Mouse (Mus musculus) kidney, postnatal 0 days (tissue): ENCODE data around the gene Slc35f6. TPM values are rescaled to one million over a fixed set of nuclear protein-coding genes. Genes with fewer than 3 reads are reported as not detected.

Experiments used
- ATAC-seq: fragments of 200-750 bp; cut with Nextera tagmentation; replicated peaks from 2 replicates; pipeline ENCODE4 v1.8.0; 2017; ENCODE audit warnings: low read depth, moderate number of reproducible peaks, moderate TSS enrichment, moderate library complexity; ENCODE audit not compliant: low FRiP score
- DNase-seq: peaks from one replicate; pipeline ENCODE4 v3.0.0-alpha.2; 2016; ENCODE audit warnings: low spot score
- H3K27ac ChIP-seq: fragments of 300-500 bp; sonication (generic); 2 replicates; pipeline ENCODE4 v1.5.1; 2014; ENCODE audit warnings: mild to moderate bottlenecking
- H3K27me3 ChIP-seq: fragments of 300-500 bp; sonication (generic); 2 replicates; pipeline ENCODE4 v1.6.1; 2014; ENCODE audit warnings: low read length, mixed read lengths; ENCODE audit not compliant: insufficient read depth
- H3K36me3 ChIP-seq: fragments of 300-500 bp; sonication (generic); 2 replicates; pipeline ENCODE4 v1.6.1; 2014; ENCODE audit warnings: low read length, mixed read lengths; ENCODE audit not compliant: insufficient read depth
- H3K4me1 ChIP-seq: fragments of 300-500 bp; sonication (generic); replicated peaks from 2 replicates; pipeline ENCODE4 v1.6.1; 2014; ENCODE audit warnings: antibody characterized with exemption, low read length, mixed read lengths; ENCODE audit not compliant: insufficient read depth
- H3K4me2 ChIP-seq: fragments of 300-500 bp; sonication (generic); 2 replicates; pipeline ENCODE4 v1.6.1; 2014; ENCODE audit warnings: mild to moderate bottlenecking, low read length, moderate library complexity, mixed read lengths
- H3K4me3 ChIP-seq: fragments of 300-500 bp; sonication (generic); replicated peaks from 2 replicates; pipeline ENCODE4 v1.5.1; 2014; ENCODE audit warnings: low read depth, low read length
- H3K9ac ChIP-seq: fragments of 300-500 bp; sonication (generic); 2 replicates; pipeline ENCODE4 v1.6.1; 2014; ENCODE audit warnings: low read depth, low read length
- H3K9me3 ChIP-seq: fragments of 300-500 bp; sonication (generic); replicated peaks from 2 replicates; pipeline ENCODE4 v1.6.1; 2016; ENCODE audit warnings: low read length, inconsistent platforms, mixed read lengths
- CTCF ChIP-seq: IDR thresholded peaks from 2 replicates; pipeline ENCODE4 v1.5.1; 2016; ENCODE audit warnings: antibody characterized with exemption, low read depth, mild to moderate bottlenecking, moderate library complexity
- WGBS: fragments of 180-500 bp; shearing (Covaris S2); extraction: QIAGEN DNeasy Blood & Tissue Kit; methylation state at CpG from one replicate; pipeline ENCODE4 v1.1.7; 2014; 5-methylcytosine and 5-hydroxymethylcytosine counted together
- polyA plus RNA-seq: library from polyadenylated mRNA; unstranded; fragments of >200 nt; fragmentation: Nextera tagmentation; extraction: Ambion mirVana; gene quantifications from 2 replicates; pipeline ENCODE4 v1.2.1, GENCODE M21; 2015

Slc35f6 gene
- 24.8 and 26.7 TPM in 2 replicates for polyA plus RNA-seq

DNA sequence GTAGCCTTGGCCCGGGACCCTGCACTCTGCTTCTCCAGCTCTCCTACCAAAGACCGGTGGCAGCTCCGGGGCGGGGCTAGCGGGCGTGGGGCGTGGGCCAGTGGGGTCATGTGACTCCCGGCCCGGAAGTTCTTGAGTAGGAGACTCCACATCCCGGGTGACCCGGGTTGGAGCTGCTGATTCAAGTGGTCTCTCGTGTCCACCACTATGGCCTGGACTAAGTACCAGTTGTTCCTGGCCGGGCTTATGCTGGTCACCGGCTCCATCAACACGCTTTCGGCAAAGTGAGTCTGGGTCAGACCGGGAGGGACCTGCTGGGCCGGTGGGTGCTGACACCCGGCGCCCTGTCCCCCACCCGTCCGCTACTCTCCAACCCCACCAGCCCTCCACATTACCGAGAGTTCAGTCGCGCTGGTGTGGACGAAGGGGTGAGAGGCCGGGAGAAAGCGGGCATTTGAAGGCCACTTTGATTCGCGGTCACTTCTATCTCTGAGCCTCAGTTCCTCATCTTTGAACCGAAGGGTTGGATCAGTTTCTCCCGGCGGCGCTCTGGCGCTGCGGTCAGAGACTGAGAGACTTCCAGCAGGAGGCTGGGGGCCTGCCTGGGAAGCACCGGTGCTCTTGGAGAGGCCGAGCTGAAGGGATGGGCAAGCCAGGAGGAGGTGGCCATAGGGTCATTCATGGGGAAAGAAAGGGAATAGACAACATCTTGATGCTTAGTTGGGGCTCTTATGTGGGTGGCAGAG lies at the start of gene Slc35f6:
Gene Slc35f6, plus strand, starts transcription at position 119 of the 746 bp plus-strand sequence.
- H3K4me1 ChIP-seq: peaks cover 15% of the 10 kb centered on the region; the same call in 1 of the 2 replicates
- peak within 1 kb of the TSS; percentile 86 for H3K4me3 ChIP-seq
- H3K4me2 ChIP-seq: peak within 1 kb of the TSS; percentile 94
- no peak for TF ChIP-seq CTCF
- H3K36me3 ChIP-seq: 0 out of 2 replicates have a peak, but pooled peaks cover 5% of the 10 kb centered on the region
- WGBS: under 1% methylated on average over 38 of the region's 38 CpGs
- H3K27ac ChIP-seq: peak within 1 kb of the TSS; percentile 78; the same call in 1 of the 2 replicates
- DNase-seq: peak; percentile 91
- ATAC-seq: peak; percentile 88
- H3K9me3 ChIP-seq: no peaks in the 10 kb centered on the region
- no peaks in the 10 kb centered on the region for H3K27me3 ChIP-seq
- H3K9ac ChIP-seq: peak within 1 kb of the TSS; percentile 78

DNA sequence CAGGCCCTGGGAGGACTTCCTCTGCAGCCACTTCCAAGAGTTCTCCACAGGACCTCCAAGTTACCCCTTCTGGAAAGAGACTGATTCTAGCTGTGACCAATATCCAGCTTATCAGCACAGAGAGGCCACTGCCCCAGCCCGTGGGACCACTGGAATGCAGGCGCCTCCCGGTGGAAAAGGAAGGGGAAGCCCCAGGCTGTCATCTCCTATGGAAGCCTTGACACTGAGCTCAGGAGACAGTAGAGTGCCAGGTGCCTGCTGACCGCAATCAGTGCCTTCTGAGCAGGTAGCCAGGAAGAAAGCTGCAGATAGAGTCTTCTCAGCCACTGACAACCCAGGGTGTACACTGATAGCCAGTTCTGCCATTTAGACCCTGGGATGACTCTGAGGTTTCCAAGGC lies 46.3 kb upstream of the Slc35f6 start:
- H3K4me2 ChIP-seq: no peak overlapping the region
- DNase-seq: no peak
- ATAC-seq: no peak
- H3K9me3 ChIP-seq: no peaks in the 10 kb centered on the region
- WGBS: 33% methylated on average over 4 of the region's 4 CpGs
- H3K36me3 ChIP-seq: no peaks in the 10 kb centered on the region
- no peak overlapping the region for H3K4me3 ChIP-seq
- peak; percentile 33; the same call in 1 of the 2 replicates for TF ChIP-seq CTCF
- no peaks in the 10 kb centered on the region for H3K27me3 ChIP-seq
- H3K4me1 ChIP-seq: no peaks in the 10 kb centered on the region
- H3K27ac ChIP-seq: no peak overlapping the region
- H3K9ac ChIP-seq: no peak overlapping the region

DNA sequence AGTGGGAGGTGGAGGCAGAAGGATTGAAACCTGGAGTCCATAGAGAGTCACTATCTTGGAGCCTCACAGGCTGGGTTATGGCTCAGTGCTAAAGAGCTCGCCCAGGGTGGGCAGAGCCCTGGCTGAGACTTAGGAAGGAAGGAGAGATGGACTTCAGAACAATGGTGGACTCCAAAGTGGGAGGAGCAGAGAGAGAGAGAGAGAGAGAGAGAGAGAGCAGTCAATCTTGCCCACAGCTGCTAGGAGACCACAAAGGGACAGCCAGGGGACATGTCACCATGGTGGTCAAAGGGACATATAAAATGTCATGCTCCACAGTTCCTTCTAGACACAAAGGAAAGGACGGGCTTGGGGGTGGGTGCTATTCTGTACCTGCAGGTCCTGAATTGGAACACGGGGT lies 44.5 kb upstream of the Slc35f6 start:
- no peak overlapping the region for H3K4me3 ChIP-seq
- WGBS: 59% methylated on average over 3 of the region's 3 CpGs
- H3K4me1 ChIP-seq: no peaks in the 10 kb centered on the region
- ATAC-seq: no peak
- no peak overlapping the region for H3K4me2 ChIP-seq
- no peaks in the 10 kb centered on the region for H3K27me3 ChIP-seq
- H3K9ac ChIP-seq: no peak overlapping the region
- H3K9me3 ChIP-seq: no peaks in the 10 kb centered on the region
- TF ChIP-seq CTCF: no peak
- no peaks in the 10 kb centered on the region for H3K36me3 ChIP-seq
- no peak overlapping the region for H3K27ac ChIP-seq
- DNase-seq: no peak

DNA sequence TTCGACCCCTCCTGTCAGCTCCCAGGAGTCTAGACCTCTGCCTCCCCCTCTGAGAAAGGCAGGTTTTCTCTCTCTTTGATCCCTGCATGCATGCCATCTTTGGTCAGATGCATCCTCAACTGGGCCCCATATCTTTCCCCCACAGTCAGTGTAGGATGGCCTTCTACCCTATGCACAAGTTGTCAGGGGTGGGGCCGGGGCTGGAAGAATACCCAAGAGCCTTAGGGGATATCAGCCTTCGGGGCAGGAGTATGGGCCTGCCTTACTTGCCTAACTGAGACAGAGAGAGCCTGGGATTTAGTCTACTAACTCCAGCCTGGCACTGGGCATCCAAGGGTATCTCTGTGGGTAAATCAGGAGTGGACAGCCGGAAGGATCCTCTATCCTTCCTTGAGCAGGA lies 43.8 kb upstream of the Slc35f6 start:
- Histone ChIP-seq H3K27ac (no peak overlapping the region), H3K36me3 (no peaks in the 10 kb centered on the region), H3K4me2 (no peak overlapping the region), H3K4me1 (no peaks in the 10 kb centered on the region), H3K27me3 (no peaks in the 10 kb centered on the region), H3K9ac (no peak overlapping the region), H3K4me3 (no peak overlapping the region), H3K9me3 (no peaks in the 10 kb centered on the region)
- no peak for DNase-seq
- TF ChIP-seq CTCF: no peak
- WGBS: 41% methylated on average over 4 of the region's 4 CpGs
- no peak for ATAC-seq

DNA sequence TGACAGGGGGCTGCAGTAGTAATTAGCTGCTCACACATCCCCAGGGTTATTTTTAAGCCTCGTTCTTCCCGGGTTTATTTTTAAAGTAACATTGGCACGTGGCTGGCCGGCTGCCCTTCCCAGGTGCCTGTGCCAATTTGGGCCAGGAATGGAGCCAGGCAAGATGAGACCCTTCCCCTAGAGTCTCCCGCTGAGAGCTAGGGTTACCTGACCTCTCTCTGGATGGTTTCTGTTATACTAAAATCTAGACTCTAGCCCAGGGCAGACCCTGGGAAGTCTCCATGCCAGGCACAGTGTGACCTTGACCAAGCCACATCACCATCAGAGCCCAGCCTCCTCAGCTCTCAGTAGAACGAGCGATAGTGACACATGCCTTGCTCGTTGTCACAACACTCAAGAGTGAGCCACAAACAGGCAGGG lies 43.0 kb upstream of the Slc35f6 start:
- H3K27me3 ChIP-seq: no peaks in the 10 kb centered on the region
- DNase-seq: no peak
- 68% methylated on average over 8 of the region's 8 CpGs for WGBS
- H3K27ac ChIP-seq: no peak overlapping the region
- no peaks in the 10 kb centered on the region for H3K4me1 ChIP-seq
- no peak overlapping the region for H3K4me3 ChIP-seq
- TF ChIP-seq CTCF: no peak
- H3K4me2 ChIP-seq: no peak overlapping the region
- no peak overlapping the region for H3K9ac ChIP-seq
- ATAC-seq: no peak
- no peaks in the 10 kb centered on the region for H3K36me3 ChIP-seq
- no peaks in the 10 kb centered on the region for H3K9me3 ChIP-seq

DNA sequence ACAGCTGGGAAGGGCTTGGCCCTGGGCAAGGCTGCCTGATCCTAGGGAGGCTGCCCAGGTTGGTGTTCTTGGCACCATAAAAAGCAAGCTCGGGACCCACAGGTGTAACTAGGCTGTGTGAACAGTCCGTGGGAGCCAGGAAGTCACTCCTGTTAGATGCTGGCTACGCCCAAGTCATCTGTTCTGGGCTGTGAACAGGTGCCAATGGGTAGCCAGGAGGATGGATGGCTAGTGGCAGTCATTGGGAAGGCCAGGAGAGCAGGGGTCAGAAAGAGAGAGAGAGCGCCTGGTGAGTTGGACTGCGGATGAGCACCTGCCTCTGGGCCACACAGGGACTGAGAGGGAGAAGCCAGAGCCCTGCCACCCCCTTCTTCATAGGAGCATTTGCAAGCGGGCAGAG lies 42.1 kb upstream of the Slc35f6 start:
- WGBS: 78% methylated on average over 6 of the region's 6 CpGs
- no peak overlapping the region for H3K4me3 ChIP-seq
- DNase-seq: no peak
- H3K36me3 ChIP-seq: no peaks in the 10 kb centered on the region
- no peak for TF ChIP-seq CTCF
- no peak overlapping the region for H3K27ac ChIP-seq
- no peaks in the 10 kb centered on the region for H3K27me3 ChIP-seq
- H3K4me1 ChIP-seq: no peaks in the 10 kb centered on the region
- H3K9me3 ChIP-seq: no peaks in the 10 kb centered on the region
- H3K4me2 ChIP-seq: no peak overlapping the region
- H3K9ac ChIP-seq: no peak overlapping the region
- no peak for ATAC-seq
